Mouse (Mus musculus): ENCODE data around the gene Plch2.

Gene Plch2

DNA sequence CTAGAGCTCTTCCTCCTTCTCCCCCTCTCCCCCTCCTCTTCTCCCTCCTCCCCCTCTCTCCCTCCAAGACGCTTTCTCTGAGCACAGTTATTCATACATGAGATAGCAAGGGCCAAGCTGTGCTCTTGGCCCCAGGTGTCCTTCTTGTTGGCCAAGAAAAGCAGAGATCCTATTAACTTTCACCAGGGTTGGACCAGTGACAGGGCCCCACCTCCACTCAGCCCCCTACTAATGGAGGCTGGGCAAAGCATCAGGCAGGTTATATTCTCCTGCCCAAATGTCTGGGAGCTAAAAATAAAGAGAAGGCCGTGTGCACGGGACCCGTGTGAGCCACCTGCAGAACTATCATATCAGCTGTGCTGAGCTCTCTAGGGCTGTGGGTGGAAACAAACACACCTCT is 61.7 kb downstream of the Plch2 start:
- DNase-seq (ENCODE audit: extremely low read depth, low read depth): no peak

DNA sequence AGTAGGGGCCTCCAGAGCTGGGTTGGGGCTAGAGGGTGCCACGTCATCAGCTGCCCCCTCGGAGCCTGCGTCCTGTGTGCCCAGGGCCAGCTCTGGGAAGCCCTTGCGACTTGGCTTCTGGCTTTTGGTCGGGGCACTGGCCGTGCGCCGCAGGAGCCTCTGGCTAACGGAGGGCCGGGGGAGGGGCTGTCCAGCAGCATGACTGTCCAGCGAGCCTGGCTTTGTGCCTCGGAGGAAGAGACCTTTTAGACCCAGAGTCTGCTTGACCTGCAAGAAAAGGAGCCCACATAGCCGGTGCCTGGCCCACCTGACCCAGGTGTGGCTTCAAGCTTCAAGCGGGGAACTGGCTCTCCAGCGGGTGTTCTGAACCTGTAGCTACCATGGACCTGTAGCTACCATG is 69.8 kb downstream of the Plch2 start:
- DNase-seq (ENCODE audit: extremely low read depth, low read depth): no peak

GRCm38 (mm10) chr4:154986096-154986495 is 70.5 kb downstream of the Plch2 start:
- DNase-seq (ENCODE audit: extremely low read depth, low read depth): peak; percentile 49

- DNase-seq (ENCODE audit: extremely low read depth, low read depth): no peak
Observed at GRCm38 (mm10) chr4:154985151-154985777, 71.3 kb downstream of the Plch2 start.

GRCm38 (mm10) chr4:154983767-154984166 is 72.8 kb downstream of the Plch2 start:
- DNase-seq (ENCODE audit: extremely low read depth, low read depth): no peak

- DNase-seq (ENCODE audit: extremely low read depth, low read depth): no peak
Observed at GRCm38 (mm10) chr4:154982247-154983120, 74.1 kb downstream of the Plch2 start.

GRCm38 (mm10) chr4:154981530-154981929 is 75.1 kb downstream of the Plch2 start:
- peak; percentile 2 for DNase-seq (ENCODE audit: extremely low read depth, low read depth)

GRCm38 (mm10) chr4:154981076-154981475 is 75.5 kb downstream of the Plch2 start:
- no peak for DNase-seq (ENCODE audit: extremely low read depth, low read depth)

DNA sequence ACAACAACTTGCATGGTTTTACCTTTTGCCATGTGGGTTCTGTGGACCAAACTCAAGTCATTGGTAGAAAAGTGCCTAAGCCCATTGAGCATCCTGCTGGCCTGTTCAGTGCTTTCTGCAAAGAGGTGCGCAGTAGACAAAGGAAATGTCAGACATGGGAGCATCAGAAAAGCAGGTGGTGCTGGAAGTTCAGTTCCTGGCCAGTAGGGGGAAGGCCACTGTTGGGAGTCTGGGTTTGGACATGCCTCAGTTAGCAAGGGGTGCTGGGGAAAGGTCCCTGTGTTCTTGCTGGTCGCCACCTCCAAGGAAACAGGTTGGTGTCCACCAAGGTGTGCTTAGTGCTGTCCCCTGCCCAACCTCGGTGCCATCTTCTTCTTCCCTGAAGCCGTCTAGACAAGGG is 76.5 kb downstream of the Plch2 start:
- DNase-seq (ENCODE audit: extremely low read depth, low read depth): no peak

GRCm38 (mm10) chr4:154974163-154974611 is 82.4 kb downstream of the Plch2 start:
- DNase-seq (ENCODE audit: extremely low read depth, low read depth): no peak

DNA sequence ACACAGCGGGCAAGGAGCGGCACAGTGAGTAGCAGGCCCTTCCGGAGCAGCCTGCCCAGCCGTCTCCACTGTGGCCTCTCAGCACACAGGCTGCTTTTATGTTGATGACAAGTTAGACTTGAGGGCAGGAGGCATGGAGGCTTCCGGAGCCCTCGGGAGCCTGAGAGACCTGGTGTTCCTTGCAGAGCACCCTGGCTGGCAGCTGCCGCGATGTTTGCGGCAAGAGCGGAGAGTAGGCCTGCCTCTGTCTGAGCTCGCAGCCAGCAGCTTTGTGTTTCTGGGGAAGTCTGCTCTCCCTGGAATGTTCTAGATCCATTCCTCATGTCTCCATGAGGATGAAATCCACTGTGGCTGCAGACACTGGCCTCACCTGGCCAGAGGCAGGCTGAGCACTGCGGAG is 84.0 kb downstream of the Plch2 start:
- DNase-seq (ENCODE audit: extremely low read depth, low read depth): no peak

GRCm38 (mm10) chr4:154967173-154967572 is 89.4 kb downstream of the Plch2 start:
- peak; percentile 18 for DNase-seq (ENCODE audit: extremely low read depth, low read depth)

DNA sequence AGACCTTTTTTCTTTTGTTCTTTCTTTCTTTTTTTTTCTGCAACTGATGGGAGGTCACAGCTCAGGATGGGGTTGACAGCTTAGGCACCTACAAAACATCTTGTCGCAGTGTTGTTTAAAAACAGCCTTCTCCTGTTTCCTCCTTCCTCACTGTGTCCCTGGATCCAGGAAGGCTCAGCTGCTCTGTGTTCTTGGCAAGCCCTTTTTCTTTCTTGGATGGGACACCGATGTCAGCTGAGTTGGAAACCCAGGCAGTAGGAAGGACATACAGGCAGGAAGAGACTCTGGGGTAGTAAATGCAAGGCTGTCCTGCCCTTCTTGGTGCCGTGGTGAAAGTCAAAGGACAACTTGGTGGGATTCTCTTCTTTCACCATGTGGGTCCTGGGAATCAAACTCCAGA is 90.7 kb downstream of the Plch2 start:
- no peak for DNase-seq (ENCODE audit: extremely low read depth, low read depth)

GRCm38 (mm10) chr4:154964581-154965235 is 91.9 kb downstream of the Plch2 start:
- peak; percentile 64 for DNase-seq (ENCODE audit: extremely low read depth, low read depth)

DNA sequence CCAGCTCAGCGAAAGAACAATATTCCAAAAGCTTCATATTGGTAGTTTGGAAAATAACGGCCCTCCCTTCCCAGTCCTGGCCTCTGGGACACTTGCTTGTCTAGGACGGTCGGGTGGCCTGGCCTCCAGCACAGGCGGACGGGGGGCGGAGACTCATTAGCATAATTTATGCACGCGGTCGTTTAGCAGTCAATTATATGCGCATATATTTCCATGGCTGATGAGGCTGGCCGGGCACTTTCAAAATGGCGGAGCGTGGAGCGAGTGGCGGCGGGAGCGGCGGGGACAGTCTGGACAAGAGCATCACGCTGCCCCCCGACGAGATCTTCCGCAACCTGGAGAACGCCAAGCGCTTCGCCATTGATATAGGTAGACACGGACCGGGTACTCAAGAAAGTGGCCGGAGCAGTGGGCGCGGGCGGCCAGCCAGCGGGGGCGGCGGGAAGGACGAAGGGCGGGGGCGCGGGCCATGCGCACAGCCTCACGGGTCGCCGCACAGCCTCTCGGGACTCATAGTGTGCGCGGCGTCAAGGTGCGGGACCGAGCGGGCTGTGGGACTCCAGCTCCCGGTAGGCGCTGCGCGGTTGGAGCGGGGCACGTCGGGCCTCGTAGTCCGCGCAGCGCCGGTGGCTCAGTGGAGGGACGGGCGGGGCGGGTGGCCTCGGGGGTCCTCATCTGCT is 92.5 kb downstream of the Plch2 start, which contains the start of gene Pank4:
TSS of gene Pank4 (plus strand) at position 223 of the 680 bp plus-strand sequence.
- DNase-seq (ENCODE audit: extremely low read depth, low read depth): peak; percentile 70

GRCm38 (mm10) chr4:154963190-154963836 is 93.3 kb downstream of the Plch2 start:
- DNase-seq (ENCODE audit: extremely low read depth, low read depth): no peak

- DNase-seq (ENCODE audit: extremely low read depth, low read depth): no peak
Observed at GRCm38 (mm10) chr4:154962683-154963082, 93.9 kb downstream of the Plch2 start.

DNA sequence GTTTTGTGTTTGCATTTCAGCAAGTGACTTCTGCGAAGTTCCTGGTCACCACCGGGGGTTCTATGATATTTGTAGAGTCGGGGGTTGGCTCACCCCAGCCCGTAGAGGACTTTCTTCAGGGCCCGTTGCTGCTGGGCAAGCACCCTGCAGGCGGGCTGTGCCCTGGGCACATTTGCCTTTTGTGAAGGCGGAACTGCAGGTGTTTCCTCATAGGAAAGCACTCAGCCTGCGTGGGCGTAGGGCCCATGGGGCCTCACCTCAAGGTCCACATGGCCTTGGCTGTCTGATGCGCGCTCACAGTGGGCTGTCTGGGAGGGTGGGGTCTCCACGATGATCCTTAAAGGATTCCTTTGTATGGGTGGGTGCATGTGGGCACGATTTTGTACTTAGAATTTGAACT is 94.7 kb downstream of the Plch2 start:
- DNase-seq (ENCODE audit: extremely low read depth, low read depth): no peak

DNA sequence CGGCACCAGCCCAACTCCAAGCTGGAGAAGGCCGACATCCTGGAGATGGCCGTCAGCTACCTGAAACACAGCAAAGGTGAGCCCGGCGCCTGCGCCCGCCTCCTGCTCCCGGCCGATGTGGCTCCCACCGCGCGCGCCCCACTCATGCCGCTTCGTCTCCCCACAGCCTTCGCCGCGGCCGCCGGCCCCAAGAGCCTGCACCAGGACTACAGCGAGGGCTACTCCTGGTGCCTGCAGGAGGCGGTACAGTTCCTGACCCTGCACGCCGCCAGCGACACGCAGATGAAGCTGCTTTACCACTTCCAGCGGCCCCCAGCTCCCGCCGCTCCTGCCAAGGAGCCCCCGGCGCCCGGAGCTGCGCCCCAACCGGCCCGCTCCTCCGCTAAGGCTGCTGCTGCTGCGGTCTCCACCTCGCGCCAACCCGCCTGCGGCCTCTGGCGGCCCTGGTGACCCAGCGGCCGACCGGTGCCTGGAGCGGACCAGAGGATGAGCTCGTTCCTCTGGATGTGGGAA is 95.3 kb downstream of the Plch2 start:
- no peak for DNase-seq (ENCODE audit: extremely low read depth, low read depth)

- DNase-seq (ENCODE audit: extremely low read depth, low read depth): no peak
Observed at GRCm38 (mm10) chr4:154960690-154961225, 95.8 kb downstream of the Plch2 start, which contains the start of gene Hes5. Gene Hes5 (plus strand): TSS chr4:154960923.
